Mouse (Mus musculus) heart, embryonic 15.5 days (tissue): ENCODE measurements at regions not wholly inside any gene's neighbourhood (a gene's known extent, or its start where the extent isn't known, plus 50 kb on each side); places are given as distances from the start of the nearest gene placed in this dataset.

ENCODE experiments used
- ATAC-seq: fragments of 200-750 bp; cut with Nextera tagmentation; replicated peaks from 2 replicates; pipeline ENCODE4 v1.8.0; 2017; ENCODE audit warnings: low read depth, moderate TSS enrichment; ENCODE audit not compliant: insufficient number of reproducible peaks, insufficient read depth, low FRiP score
- H3K27ac ChIP-seq: fragments of 300-500 bp; sonication (generic); 2 replicates; pipeline ENCODE4 v1.5.1; 2015; ENCODE audit warnings: mild to moderate bottlenecking, inconsistent platforms
- H3K27me3 ChIP-seq: fragments of 300-500 bp; sonication (generic); 2 replicates; pipeline ENCODE4 v1.6.1; 2015; ENCODE audit warnings: inconsistent platforms
- H3K36me3 ChIP-seq: fragments of 300-500 bp; sonication (generic); 2 replicates; pipeline ENCODE4 v1.6.1; 2015; ENCODE audit warnings: mild to moderate bottlenecking, inconsistent platforms
- H3K4me1 ChIP-seq: fragments of 300-500 bp; sonication (generic); replicated peaks from 2 replicates; pipeline ENCODE4 v1.6.1; 2015; ENCODE audit warnings: inconsistent platforms
- H3K4me2 ChIP-seq: fragments of 300-500 bp; sonication (generic); 2 replicates; pipeline ENCODE4 v1.6.1; 2015; ENCODE audit warnings: inconsistent platforms, mild to moderate bottlenecking, moderate library complexity
- H3K4me3 ChIP-seq: fragments of 300-500 bp; sonication (generic); 2 replicates; pipeline ENCODE4 v1.5.1; 2015; ENCODE audit warnings: mild to moderate bottlenecking, inconsistent platforms
- H3K9ac ChIP-seq: fragments of 300-500 bp; sonication (generic); 2 replicates; pipeline ENCODE4 v1.6.1; 2015; ENCODE audit warnings: mild to moderate bottlenecking, inconsistent platforms
- H3K9me3 ChIP-seq: fragments of 300-500 bp; sonication (generic); replicated peaks from 2 replicates; pipeline ENCODE4 v1.6.1; 2016; ENCODE audit warnings: inconsistent platforms
- WGBS: fragments of 180-500 bp; shearing (Covaris S2); methylation state at CpG from one replicate; pipeline ENCODE4 v1.1.7; 2015; ENCODE audit warnings: mixed read lengths; 5-methylcytosine and 5-hydroxymethylcytosine counted together

- Histone ChIP-seq H3K36me3 (no peaks in the 10 kb centered on the region), H3K4me3 (no peak overlapping the region)
- ATAC-seq: no peak
Measured at GRCm38 (mm10) chr1:164511628-164512385, 53.7 kb upstream of the Atp1b1 start.

GRCm38 (mm10) chr1:164509226-164509625 is 51.1 kb upstream of the Atp1b1 start:
- 0 out of 2 replicates have a peak, but pooled peaks cover 4% of the 10 kb centered on the region for H3K4me1 ChIP-seq
- ATAC-seq: no peak
- no peaks in the 10 kb centered on the region for H3K36me3 ChIP-seq
- no peak overlapping the region for H3K27ac ChIP-seq
- 50% methylated on average over 1 of the region's 1 CpGs for WGBS
- no peak overlapping the region for H3K9ac ChIP-seq
- no peaks in the 10 kb centered on the region for H3K27me3 ChIP-seq
- H3K9me3 ChIP-seq: no peaks in the 10 kb centered on the region
- no peak overlapping the region for H3K4me3 ChIP-seq
- H3K4me2 ChIP-seq: no peak overlapping the region

More at GRCm38 (mm10) chr1:164511628-164512385, 53.7 kb upstream of the Atp1b1 start:
- H3K27ac ChIP-seq: no peak overlapping the region
- H3K9me3 ChIP-seq: no peaks in the 10 kb centered on the region
- 71% methylated on average over 7 of the region's 7 CpGs for WGBS
- H3K4me2 ChIP-seq: no peak overlapping the region
- H3K4me1 ChIP-seq: 0 out of 2 replicates have a peak, but pooled peaks cover 4% of the 10 kb centered on the region
- H3K9ac ChIP-seq: no peak overlapping the region
- H3K27me3 ChIP-seq: no peaks in the 10 kb centered on the region

GRCm38 (mm10) chr1:164508556-164508955 is 50.4 kb upstream of the Atp1b1 start:
- H3K4me2 ChIP-seq: no peak overlapping the region
- H3K27ac ChIP-seq: no peak overlapping the region
- no peak for ATAC-seq
- no peaks in the 10 kb centered on the region for H3K9me3 ChIP-seq
- WGBS: 75% methylated on average over 8 of the region's 8 CpGs
- 0 out of 2 replicates have a peak, but pooled peaks cover 4% of the 10 kb centered on the region for H3K4me1 ChIP-seq
- no peak overlapping the region for H3K4me3 ChIP-seq
- H3K9ac ChIP-seq: no peak overlapping the region
- no peaks in the 10 kb centered on the region for H3K27me3 ChIP-seq
- H3K36me3 ChIP-seq: no peaks in the 10 kb centered on the region

GRCm38 (mm10) chr1:164508106-164508505 is 50.0 kb upstream of the Atp1b1 start:
- H3K4me2 ChIP-seq: no peak overlapping the region
- H3K27ac ChIP-seq: no peak overlapping the region
- no peaks in the 10 kb centered on the region for H3K9me3 ChIP-seq
- no peak overlapping the region for H3K4me3 ChIP-seq
- whole genome bisulfite sequencing: 83% methylated on average over 5 of the region's 5 CpGs
- no peak overlapping the region for H3K9ac ChIP-seq
- H3K36me3 ChIP-seq: no peaks in the 10 kb centered on the region
- H3K4me1 ChIP-seq: 0 out of 2 replicates have a peak, but pooled peaks cover 4% of the 10 kb centered on the region
- no peaks in the 10 kb centered on the region for H3K27me3 ChIP-seq
- ATAC-seq: no peak
